In the genomic region with DNA sequence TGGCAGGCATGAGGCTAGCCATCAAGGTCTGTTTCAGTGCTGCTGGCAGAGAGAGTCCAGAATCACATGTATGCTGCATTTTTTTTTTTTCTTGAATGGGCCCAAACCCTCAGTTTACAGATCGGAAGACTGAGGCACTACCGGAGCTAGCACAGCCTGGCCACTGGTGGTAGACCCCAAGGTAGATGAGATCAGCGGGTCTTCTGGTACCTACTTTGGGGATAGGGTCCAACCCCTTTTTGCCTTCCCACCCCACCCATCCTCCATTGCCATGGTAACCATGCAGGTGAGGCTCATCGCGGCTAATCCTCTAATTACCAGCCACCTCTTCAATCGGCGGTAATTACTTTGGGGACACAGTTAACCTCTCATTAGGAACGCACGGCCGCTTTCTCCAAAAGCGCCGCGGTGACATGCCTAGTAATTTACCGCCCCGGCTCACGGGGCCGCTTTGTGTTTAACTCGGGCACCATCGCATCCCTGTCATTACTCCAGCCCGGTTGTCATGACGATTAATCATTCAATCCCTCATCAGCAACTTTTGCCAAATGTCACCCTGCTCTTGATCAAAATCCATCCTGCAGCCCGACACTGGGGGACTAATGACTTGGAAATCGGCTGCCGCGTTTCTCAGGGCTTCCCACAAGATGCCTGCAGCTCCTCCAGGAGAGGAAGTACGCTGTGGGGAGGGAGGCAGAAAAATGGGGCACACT, we compare ENCODE assay signal across 9 mouse cellular contexts. TPM values are rescaled to one million over a fixed set of nuclear protein-coding genes. Genes with fewer than 3 reads are reported as not detected.
DNase-seq lines count a peak whose midpoint lies in the region; ATAC-seq lines count a peak whose summit lies in the region.
"Had no signal": no experiment of that assay in that cellular context is flagged by ENCODE, and none has a peak within 500 bp of the region (broad histone marks: within the 10 kb centered on the region; RNA-seq: fewer than 3 reads in every experiment).

No protein-coding gene starts in this region.

- no peak overlapping the region for H3K27ac ChIP-seq in embryonic facial prominence, embryonic 11.5 days (replicated peaks; ENCODE audit: low read depth, low read length)
- no peak overlapping the region for H3K27ac ChIP-seq in intestine, embryonic 15.5 days
- H3K27ac ChIP-seq in neural tube, embryonic 14.5 days (ENCODE audit: low read depth, low read length) = no peak overlapping the region

- peak overlapping the region; percentile 11; the same call in 1 of the 2 replicates for H3K4me2 ChIP-seq in embryonic facial prominence, embryonic 11.5 days (ENCODE audit: low read depth, low read length)
- H3K4me2 ChIP-seq in intestine, embryonic 15.5 days (replicated peaks) = peak overlapping the region; percentile 46
- H3K4me2 ChIP-seq in neural tube, embryonic 14.5 days (ENCODE audit: low read depth, low read length) = peak overlapping the region; percentile 23; the same call in 1 of the 2 replicates

- no peak for ATAC-seq in embryonic facial prominence, embryonic 11.5 days (replicated peaks; ENCODE audit: insufficient number of reproducible peaks, low FRiP score, low TSS enrichment, low read depth)
- no peak for ATAC-seq in intestine, embryonic 15.5 days
- ATAC-seq in neural tube, embryonic 14.5 days (ENCODE audit: low read depth) = peak; percentile 41; the same call in 1 of the 2 replicates
- ATAC-seq: Patski had no signal

- DNase-seq in layer of hippocampus, adult 11-12 months (ENCODE audit: low spot score) = peak; percentile 10
- DNase-seq in layer of hippocampus, adult 9-11 months = no peak
- DNase-seq in embryonic facial prominence, embryonic 11.5 days (ENCODE audit: low spot score) = peak; percentile 63
- DNase-seq in ovary, adult 18-20 months (ENCODE audit: low spot score) = no peak
- no peak for DNase-seq in gastrocnemius, postnatal 14 days
- no peak for DNase-seq in frontal cortex, postnatal 25 days (ENCODE audit: low spot score in 2 of 2)

- H3K9ac ChIP-seq in embryonic facial prominence, embryonic 11.5 days (replicated peaks; ENCODE audit: low read length) = no peak overlapping the region
- H3K9ac ChIP-seq in intestine, embryonic 15.5 days = no peak overlapping the region
- H3K9ac ChIP-seq in neural tube, embryonic 14.5 days (replicated peaks; ENCODE audit: low read depth, low read length) = no peak overlapping the region

- WGBS in embryonic facial prominence, embryonic 11.5 days = 10% methylated on average over 26 of the region's 26 CpGs
- 11% methylated on average over 26 of the region's 26 CpGs for WGBS in intestine, embryonic 15.5 days
- 8% methylated on average over 26 of the region's 26 CpGs for WGBS in neural tube, embryonic 14.5 days

- no peaks in the 10 kb centered on the region for H3K9me3 ChIP-seq in embryonic facial prominence, embryonic 11.5 days (replicated peaks; ENCODE audit: control insufficient read depth, low read length)
- H3K9me3 ChIP-seq in intestine, embryonic 15.5 days = no peaks in the 10 kb centered on the region
- no peaks in the 10 kb centered on the region for H3K9me3 ChIP-seq in neural tube, embryonic 14.5 days (ENCODE audit: control insufficient read depth, low read length)

- no peak overlapping the region for H3K4me3 ChIP-seq in embryonic facial prominence, embryonic 11.5 days (ENCODE audit: low read depth, low read length)
- no peak overlapping the region for H3K4me3 ChIP-seq in intestine, embryonic 15.5 days (replicated peaks)
- no peak overlapping the region; the same call in 1 of the 2 replicates for H3K4me3 ChIP-seq in neural tube, embryonic 14.5 days (ENCODE audit: low read depth, low read length)

- peaks cover 2% of the 10 kb centered on the region; the same call in 1 of the 2 replicates for H3K27me3 ChIP-seq in embryonic facial prominence, embryonic 11.5 days (ENCODE audit: control insufficient read depth, insufficient read depth, low read length)
- H3K27me3 ChIP-seq in intestine, embryonic 15.5 days (replicated peaks) = no peaks in the 10 kb centered on the region
- no peaks in the 10 kb centered on the region for H3K27me3 ChIP-seq in neural tube, embryonic 14.5 days (ENCODE audit: control insufficient read depth, insufficient read depth, low read length)

- intact Hi-C loops in gastrocnemius, postnatal 14 days (cut with DNase I; ENCODE audit: low total_unique reads) = no loop called here

- H3K4me1 ChIP-seq in embryonic facial prominence, embryonic 11.5 days (ENCODE audit: control insufficient read depth, insufficient read depth, low read length) = no peaks in the 10 kb centered on the region; the same call in 1 of the 2 replicates
- peaks cover 11% of the 10 kb centered on the region; the same call in 1 of the 2 replicates for H3K4me1 ChIP-seq in intestine, embryonic 15.5 days (replicated peaks)
- H3K4me1 ChIP-seq in neural tube, embryonic 14.5 days (ENCODE audit: control insufficient read depth, insufficient read depth, low read length) = peaks cover 19% of the 10 kb centered on the region; the same call in 1 of the 2 replicates

- no peaks in the 10 kb centered on the region for H3K36me3 ChIP-seq in embryonic facial prominence, embryonic 11.5 days (replicated peaks; ENCODE audit: control insufficient read depth, insufficient read depth, low read depth, low read length)
- no peaks in the 10 kb centered on the region for H3K36me3 ChIP-seq in intestine, embryonic 15.5 days
- H3K36me3 ChIP-seq in neural tube, embryonic 14.5 days (ENCODE audit: control insufficient read depth, insufficient read depth, low read length) = no peaks in the 10 kb centered on the region

RNA-seq across cellular contexts. Expression of a gene that starts 30.4 kb away (rescaled TPM):
- 2.5 and 2.7 TPM in 2 replicates for polyA plus RNA-seq in embryonic facial prominence, embryonic 11.5 days (2014; fragmentation: Nextera tagmentation; extraction: Ambion mirVana)
- polyA plus RNA-seq in intestine, embryonic 15.5 days (2015; fragmentation: Nextera tagmentation; extraction: Ambion mirVana) = 5.1 and 6.2 TPM in 2 replicates
- polyA plus RNA-seq in neural tube, embryonic 14.5 days (2014; fragmentation: Nextera tagmentation; extraction: Ambion mirVana) = 5.3 and 7.0 TPM in 2 replicates
- total RNA-seq in gastrocnemius, postnatal 14 days (2021) = under 1 TPM; 0.49 to 0.96 TPM

Comparison
In these comparisons a context has a peak if more than half of its experiments do, and no peak if none do; other contexts are left out.
1. DNase-seq: peak in layer of hippocampus, adult 11-12 months (single experiment) and embryonic facial prominence, embryonic 11.5 days (single experiment); none in layer of hippocampus, adult 9-11 months (single experiment), ovary, adult 18-20 months (single experiment), gastrocnemius, postnatal 14 days (single experiment) and frontal cortex, postnatal 25 days (0 of 2).
2. Peak in every context shown above with its lines, with median percentiles within 50 percentile points of each other: H3K4me2 ChIP-seq.